Mouse (Mus musculus) hindbrain, embryonic 10.5 days (tissue): ENCODE measurements around the gene Pou2f1. TPM values are rescaled to one million over a fixed set of nuclear protein-coding genes. Genes with fewer than 3 reads are reported as not detected.

Source experiments
- DNase-seq: peaks from one replicate; pipeline ENCODE4 v3.0.0-alpha.2; 2017; ENCODE audit warnings: low spot score
- H3K27ac ChIP-seq: fragments of 300-500 bp; sonication (generic); 2 replicates; pipeline ENCODE4 v1.5.1; 2016; ENCODE audit warnings: mild to moderate bottlenecking, moderate library complexity
- H3K27me3 ChIP-seq: fragments of 300-500 bp; sonication (generic); 2 replicates; pipeline ENCODE4 v1.6.1; 2016; ENCODE audit warnings: mild to moderate bottlenecking; ENCODE audit not compliant: poor library complexity, insufficient read depth, severe bottlenecking
- H3K36me3 ChIP-seq: fragments of 300-500 bp; sonication (generic); 2 replicates; pipeline ENCODE4 v1.6.1; 2016; ENCODE audit warnings: mild to moderate bottlenecking, moderate library complexity
- H3K4me1 ChIP-seq: fragments of 300-500 bp; sonication (generic); replicated peaks from 2 replicates; pipeline ENCODE4 v1.6.1; 2016; ENCODE audit warnings: mild to moderate bottlenecking
- H3K4me3 ChIP-seq: fragments of 300-500 bp; sonication (generic); 2 replicates; pipeline ENCODE4 v1.5.1; 2016; ENCODE audit warnings: mild to moderate bottlenecking, moderate library complexity
- H3K9me3 ChIP-seq: fragments of 300-500 bp; sonication (generic); 2 replicates; pipeline ENCODE4 v1.6.1; 2016; ENCODE audit warnings: mild to moderate bottlenecking, moderate library complexity
- WGBS: fragments of 180-500 bp; shearing (Covaris S2); methylation state at CpG from one replicate; pipeline ENCODE4 v1.1.7; 2016; 5-methylcytosine and 5-hydroxymethylcytosine counted together
- polyA plus RNA-seq: library from polyadenylated mRNA; unstranded; fragments of >200 nt; fragmentation: Nextera tagmentation; extraction: Ambion mirVana; gene quantifications from 2 replicates; pipeline ENCODE4 v1.2.1, GENCODE M21; 2016

Pou2f1 gene
- polyA plus RNA-seq, 1 experiment from 2014 or later: 21.8 TPM

- no peak for DNase-seq
These were observed 146.5 kb downstream of the Pou2f1 start for GRCm38 (mm10) chr1:165855759-165856545.

GRCm38 (mm10) chr1:165853729-165854420, 148.6 kb downstream of the Pou2f1 start:
- peak overlapping the region; percentile 29; the same call in 1 of the 2 replicates for H3K27ac ChIP-seq
- whole genome bisulfite sequencing: 62% methylated on average over 10 of the region's 10 CpGs
- no peaks in the 10 kb centered on the region for H3K36me3 ChIP-seq
- H3K4me3 ChIP-seq: no peak overlapping the region
- no peaks in the 10 kb centered on the region for H3K9me3 ChIP-seq
- peaks cover 39% of the 10 kb centered on the region for H3K27me3 ChIP-seq
- DNase-seq: peak; percentile 73
- H3K4me1 ChIP-seq: peaks cover 27% of the 10 kb centered on the region

More at GRCm38 (mm10) chr1:165855759-165856545, 146.5 kb downstream of the Pou2f1 start:
- no peaks in the 10 kb centered on the region for H3K9me3 ChIP-seq
- no peak overlapping the region for H3K4me3 ChIP-seq
- H3K4me1 ChIP-seq: peaks cover 18% of the 10 kb centered on the region
- 50% methylated on average over 9 of the region's 9 CpGs for WGBS
- no peaks in the 10 kb centered on the region for H3K36me3 ChIP-seq
- H3K27me3 ChIP-seq: peaks cover 28% of the 10 kb centered on the region
- no peak overlapping the region for H3K27ac ChIP-seq

GRCm38 (mm10) chr1:165853131-165853721, 149.3 kb downstream of the Pou2f1 start:
- no peaks in the 10 kb centered on the region for H3K9me3 ChIP-seq
- 53% methylated on average over 4 of the region's 4 CpGs for WGBS
- peaks cover 43% of the 10 kb centered on the region for H3K27me3 ChIP-seq
- H3K4me3 ChIP-seq: no peak overlapping the region
- H3K4me1 ChIP-seq: peaks cover 29% of the 10 kb centered on the region
- DNase-seq: no peak
- H3K36me3 ChIP-seq: no peaks in the 10 kb centered on the region
- peak overlapping the region; percentile 45; the same call in 1 of the 2 replicates for H3K27ac ChIP-seq

GRCm38 (mm10) chr1:165852131-165852530, 150.3 kb downstream of the Pou2f1 start:
- Histone ChIP-seq H3K27me3 (peaks cover 50% of the 10 kb centered on the region), H3K36me3 (no peaks in the 10 kb centered on the region)
- no peak for DNase-seq

GRCm38 (mm10) chr1:165849458-165850445, 152.7 kb downstream of the Pou2f1 start:
- H3K27me3 ChIP-seq: peaks cover 65% of the 10 kb centered on the region
- 85% methylated on average over 17 of the region's 17 CpGs for WGBS
- no peaks in the 10 kb centered on the region for H3K36me3 ChIP-seq
- DNase-seq: no peak
- no peaks in the 10 kb centered on the region for H3K9me3 ChIP-seq
- H3K4me1 ChIP-seq: peaks cover 42% of the 10 kb centered on the region
- H3K27ac ChIP-seq: peak overlapping the region; percentile 40
- H3K4me3 ChIP-seq: no peak overlapping the region

More at GRCm38 (mm10) chr1:165852131-165852530, 150.3 kb downstream of the Pou2f1 start:
- Histone ChIP-seq H3K4me3 (no peak overlapping the region), H3K4me1 (peaks cover 29% of the 10 kb centered on the region), H3K27ac (no peak overlapping the region), H3K9me3 (no peaks in the 10 kb centered on the region)
- WGBS: 89% methylated on average over 5 of the region's 5 CpGs

GRCm38 (mm10) chr1:165848881-165849280, 153.6 kb downstream of the Pou2f1 start:
- H3K27ac ChIP-seq: no peak overlapping the region; the same call in 1 of the 2 replicates
- WGBS: 63% methylated on average over 4 of the region's 4 CpGs
- no peaks in the 10 kb centered on the region for H3K36me3 ChIP-seq
- H3K9me3 ChIP-seq: no peaks in the 10 kb centered on the region
- DNase-seq: no peak
- H3K27me3 ChIP-seq: peaks cover 74% of the 10 kb centered on the region
- no peak overlapping the region for H3K4me3 ChIP-seq
- peaks cover 49% of the 10 kb centered on the region for H3K4me1 ChIP-seq

GRCm38 (mm10) chr1:165848417-165848816, 154.1 kb downstream of the Pou2f1 start:
- Histone ChIP-seq H3K27ac (no peak overlapping the region), H3K4me3 (no peak overlapping the region), H3K27me3 (peaks cover 78% of the 10 kb centered on the region), H3K9me3 (no peaks in the 10 kb centered on the region), H3K36me3 (no peaks in the 10 kb centered on the region), H3K4me1 (peaks cover 49% of the 10 kb centered on the region)
- WGBS: 83% methylated on average over 8 of the region's 8 CpGs
- DNase-seq: no peak

- peaks cover 83% of the 10 kb centered on the region for H3K27me3 ChIP-seq
These were observed 157.1 kb downstream of the Pou2f1 start for GRCm38 (mm10) chr1:165845366-165845765.

GRCm38 (mm10) chr1:165844956-165845355, 157.5 kb downstream of the Pou2f1 start:
- no peaks in the 10 kb centered on the region for H3K36me3 ChIP-seq
- peak; percentile 54 for DNase-seq
- H3K9me3 ChIP-seq: no peaks in the 10 kb centered on the region
- peaks cover 83% of the 10 kb centered on the region for H3K27me3 ChIP-seq
- 1% methylated on average over 26 of the region's 26 CpGs for WGBS
- peaks cover 58% of the 10 kb centered on the region for H3K4me1 ChIP-seq
- H3K27ac ChIP-seq: peak overlapping the region; percentile 67
- H3K4me3 ChIP-seq: peak overlapping the region; percentile 60

More at GRCm38 (mm10) chr1:165845366-165845765, 157.1 kb downstream of the Pou2f1 start:
- no peak for DNase-seq
- Histone ChIP-seq H3K4me1 (peaks cover 60% of the 10 kb centered on the region), H3K36me3 (no peaks in the 10 kb centered on the region), H3K9me3 (no peaks in the 10 kb centered on the region), H3K4me3 (peak overlapping the region; percentile 60), H3K27ac (peak overlapping the region; percentile 67)
- 9% methylated on average over 14 of the region's 14 CpGs for WGBS

GRCm38 (mm10) chr1:165844466-165844951, 158.0 kb downstream of the Pou2f1 start:
- Histone ChIP-seq H3K27ac (peak overlapping the region; percentile 67), H3K4me1 (peaks cover 53% of the 10 kb centered on the region), H3K27me3 (peaks cover 85% of the 10 kb centered on the region), H3K36me3 (no peaks in the 10 kb centered on the region), H3K4me3 (peak overlapping the region; percentile 60), H3K9me3 (no peaks in the 10 kb centered on the region)
- peak; percentile 47 for DNase-seq
- WGBS: 5% methylated on average over 20 of the region's 20 CpGs

- Histone ChIP-seq H3K36me3 (no peaks in the 10 kb centered on the region), H3K4me1 (peaks cover 44% of the 10 kb centered on the region), H3K27ac (no peak overlapping the region), H3K9me3 (no peaks in the 10 kb centered on the region), H3K4me3 (no peak overlapping the region), H3K27me3 (peaks cover 93% of the 10 kb centered on the region)
- 76% methylated on average over 3 of the region's 3 CpGs for WGBS
- DNase-seq: no peak
These were observed 158.9 kb downstream of the Pou2f1 start for GRCm38 (mm10) chr1:165843586-165843985.

GRCm38 (mm10) chr1:165842170-165842569, 160.3 kb downstream of the Pou2f1 start:
- Histone ChIP-seq H3K4me3 (no peak overlapping the region), H3K9me3 (no peaks in the 10 kb centered on the region), H3K27ac (no peak overlapping the region), H3K4me1 (peaks cover 52% of the 10 kb centered on the region), H3K27me3 (peaks cover 96% of the 10 kb centered on the region), H3K36me3 (no peaks in the 10 kb centered on the region)
- DNase-seq: no peak
- 57% methylated on average over 7 of the region's 7 CpGs for WGBS
